Mouse (Mus musculus) midbrain, postnatal 0 days (tissue): ENCODE measurements around the gene Fahd1. TPM values are rescaled to one million over a fixed set of nuclear protein-coding genes. Genes with fewer than 3 reads are reported as not detected.
A peak's percentile ranks its signal among the peaks of the same experiment; 100 is the strongest.

ENCODE experiments used
- ATAC-seq: fragments of 200-750 bp; cut with Nextera tagmentation; 2 replicates; pipeline ENCODE4 v1.8.0; 2017; ENCODE audit warnings: moderate number of reproducible peaks, mild to moderate bottlenecking, moderate TSS enrichment, moderate library complexity; ENCODE audit not compliant: low FRiP score
- DNase-seq: peaks from one replicate; pipeline ENCODE4 v3.0.0-alpha.2; 2015; ENCODE audit warnings: low spot score
- H3K27ac ChIP-seq: fragments of 300-500 bp; sonication (generic); 2 replicates; pipeline ENCODE4 v1.5.1; 2014; ENCODE audit warnings: low read depth, mild to moderate bottlenecking, low read length, mixed read lengths
- H3K27me3 ChIP-seq: fragments of 300-500 bp; sonication (generic); 2 replicates; pipeline ENCODE4 v1.6.1; 2014; ENCODE audit warnings: low read length, control low read depth, mixed read lengths; ENCODE audit not compliant: insufficient read depth
- H3K36me3 ChIP-seq: fragments of 300-500 bp; sonication (generic); 2 replicates; pipeline ENCODE4 v1.6.1; 2014; ENCODE audit warnings: low read length, control low read depth, mixed read lengths; ENCODE audit not compliant: insufficient read depth
- H3K4me1 ChIP-seq: fragments of 300-500 bp; sonication (generic); 2 replicates; pipeline ENCODE4 v1.6.1; 2014; ENCODE audit warnings: mild to moderate bottlenecking, control low read depth, antibody characterized with exemption, low read length, mixed read lengths; ENCODE audit not compliant: insufficient read depth
- H3K4me2 ChIP-seq: fragments of 300-500 bp; sonication (generic); 2 replicates; pipeline ENCODE4 v1.6.1; 2014; ENCODE audit warnings: low read depth, mild to moderate bottlenecking, low read length, mixed read lengths; ENCODE audit not compliant: poor library complexity, severe bottlenecking
- H3K4me3 ChIP-seq: fragments of 300-500 bp; sonication (generic); 2 replicates; pipeline ENCODE4 v1.5.1; 2014; ENCODE audit warnings: low read depth, mild to moderate bottlenecking, low read length, moderate library complexity
- H3K9ac ChIP-seq: fragments of 300-500 bp; sonication (generic); replicated peaks from 2 replicates; pipeline ENCODE4 v1.6.1; 2014; ENCODE audit warnings: mild to moderate bottlenecking, low read length, moderate library complexity, mixed read lengths; ENCODE audit not compliant: poor library complexity, severe bottlenecking
- H3K9me3 ChIP-seq: fragments of 300-500 bp; sonication (generic); 2 replicates; pipeline ENCODE4 v1.6.1; 2016; ENCODE audit warnings: low read length, control low read depth
- CTCF ChIP-seq: IDR thresholded peaks from 2 replicates; pipeline ENCODE4 v1.5.1; 2016; ENCODE audit warnings: antibody characterized with exemption, mild to moderate bottlenecking
- WGBS: fragments of 180-500 bp; shearing (Covaris S2); extraction: QIAGEN DNeasy Blood & Tissue Kit; methylation state at CpG from one replicate; pipeline ENCODE4 v1.1.7; 2014; 5-methylcytosine and 5-hydroxymethylcytosine counted together
- polyA plus RNA-seq: library from polyadenylated mRNA; unstranded; fragments of >200 nt; fragmentation: Nextera tagmentation; extraction: Ambion mirVana; gene quantifications from 2 replicates; pipeline ENCODE4 v1.2.1, GENCODE M21; 2015
- total RNA-seq: library from RNA; depleted of rRNA; stranded (reverse); fragments of >200 nt; gene quantifications from 2 replicates; pipeline ENCODE4 v1.2.3, GENCODE M21; 2014; rRNA removed

Gene Fahd1
- total and polyA plus RNA-seq, 2 experiments from 2014 or later, result 11.7 to 18.2 TPM

GRCm38 (mm10) chr17:24811211-24811610 lies 39.0 kb downstream of the Fahd1 start:
- DNase-seq (no peak), ATAC-seq (no peak)
- no peaks in the 10 kb centered on the region for H3K9me3 ChIP-seq
- no peak overlapping the region for H3K4me2 ChIP-seq
- no peaks in the 10 kb centered on the region for H3K4me1 ChIP-seq
- no peak overlapping the region for H3K9ac ChIP-seq
- TF ChIP-seq CTCF, result no peak
- WGBS, result 72% methylated on average over 3 of the region's 3 CpGs
- H3K4me3 ChIP-seq, result no peak overlapping the region
- no peak overlapping the region for H3K27ac ChIP-seq
- no peaks in the 10 kb centered on the region for H3K36me3 ChIP-seq
- H3K27me3 ChIP-seq, result peaks cover 11% of the 10 kb centered on the region; the same call in 1 of the 2 replicates

DNA sequence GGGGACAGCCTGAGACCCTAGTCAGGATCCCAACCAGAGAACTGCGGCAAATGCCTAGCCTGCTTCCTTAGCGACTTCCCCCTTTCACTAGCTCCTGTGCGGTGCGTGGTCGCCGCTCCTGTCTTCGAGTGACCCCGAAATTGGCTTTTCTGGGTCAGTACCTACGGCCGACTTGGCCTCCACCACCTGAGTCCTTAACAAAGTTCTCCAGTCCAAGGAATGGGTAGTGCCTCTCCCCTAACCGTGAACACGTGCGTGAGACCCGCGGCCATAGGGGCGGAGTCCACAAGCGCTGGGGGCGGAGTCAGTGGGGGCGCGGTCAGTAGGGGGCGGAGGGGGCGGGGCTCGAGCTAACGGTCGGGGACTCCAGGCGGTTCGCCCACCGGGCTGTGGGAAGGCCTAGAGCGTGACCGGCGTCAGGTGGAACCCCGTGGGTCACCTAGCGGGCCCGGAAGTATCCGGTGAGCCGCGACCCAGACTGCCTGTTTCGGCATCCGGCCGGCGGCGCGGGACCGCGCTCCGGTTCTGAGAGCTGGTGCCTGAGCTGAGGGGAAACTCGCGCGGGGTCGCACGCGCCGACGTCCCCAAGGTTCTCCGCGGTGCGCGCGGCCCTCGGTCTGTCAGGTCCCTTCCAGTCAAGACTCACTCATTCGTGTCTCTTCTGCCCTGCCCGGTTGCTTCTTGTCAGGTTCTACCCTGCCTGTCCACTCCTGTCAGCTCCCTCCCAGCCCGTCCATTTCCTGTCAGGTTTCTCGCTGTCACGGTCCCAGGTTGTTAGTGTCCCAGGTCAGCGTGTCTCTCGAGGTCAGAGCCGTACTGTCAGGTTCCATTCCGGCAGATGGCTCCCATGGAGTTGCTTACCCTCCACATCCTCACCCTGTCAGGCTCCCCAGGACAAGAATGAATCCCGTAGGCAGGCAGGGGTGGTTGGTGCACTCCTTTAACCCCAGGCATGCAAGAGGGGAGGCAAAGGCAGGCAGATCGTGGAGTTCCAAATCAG lies 45.9 kb downstream of the Fahd1 start, which contains the start of gene Meiob:
Meiob (plus strand) TSS at position 338 of the 1,000 bp plus-strand sequence.
- Histone ChIP-seq H3K27ac (no peak within 1 kb of the TSS), H3K9me3 (no peaks in the 10 kb centered on the region), H3K36me3 (no peaks in the 10 kb centered on the region), H3K4me2 (peak within 1 kb of the TSS; percentile 92), H3K4me3 (peak within 1 kb of the TSS; percentile 62), H3K4me1 (0 out of 2 replicates have a peak, but pooled peaks cover 3% of the 10 kb centered on the region), H3K9ac (peak within 1 kb of the TSS; percentile 60), H3K27me3 (peaks cover 26% of the 10 kb centered on the region; the same call in 1 of the 2 replicates)
- ATAC-seq (peak; percentile 31; the same call in 1 of the 2 replicates), DNase-seq (peak; percentile 49)
- under 1% methylated on average over 59 of the region's 71 CpGs for WGBS
- TF ChIP-seq CTCF, result no peak

GRCm38 (mm10) chr17:24800524-24800923 lies 49.6 kb downstream of the Fahd1 start:
- peaks cover 13% of the 10 kb centered on the region; the same call in 1 of the 2 replicates for H3K27me3 ChIP-seq
- H3K9me3 ChIP-seq, result no peaks in the 10 kb centered on the region
- 54% methylated on average over 3 of the region's 3 CpGs for WGBS
- no peak for TF ChIP-seq CTCF
- H3K9ac ChIP-seq, result no peak overlapping the region
- no peak overlapping the region for H3K4me2 ChIP-seq
- H3K4me3 ChIP-seq, result no peak overlapping the region
- H3K36me3 ChIP-seq, result no peaks in the 10 kb centered on the region
- H3K4me1 ChIP-seq, result 0 out of 2 replicates have a peak, but pooled peaks cover 3% of the 10 kb centered on the region
- DNase-seq (no peak), ATAC-seq (no peak)
- no peak overlapping the region for H3K27ac ChIP-seq

GRCm38 (mm10) chr17:24799476-24799875 lies 50.7 kb downstream of the Fahd1 start:
- Histone ChIP-seq H3K4me2 (no peak overlapping the region), H3K9ac (no peak overlapping the region), H3K27me3 (peaks cover 4% of the 10 kb centered on the region; the same call in 1 of the 2 replicates), H3K36me3 (no peaks in the 10 kb centered on the region), H3K9me3 (no peaks in the 10 kb centered on the region), H3K4me1 (0 out of 2 replicates have a peak, but pooled peaks cover under 1% of the 10 kb centered on the region), H3K4me3 (no peak overlapping the region), H3K27ac (no peak overlapping the region)
- no peak for DNase-seq
- no peak for ATAC-seq
- WGBS, result 91% methylated on average over 4 of the region's 4 CpGs
- no peak for TF ChIP-seq CTCF

Other genes starting within 250 kb of the Fahd1 start
- 106 and 114 TPM in 2 replicates for gene Tsc2, start 217.7 kb downstream of the Fahd1 start, total RNA-seq
- 56.6 and 61.7 TPM in 2 replicates for gene Tsc2, start 217.7 kb downstream of the Fahd1 start, polyA plus RNA-seq
- 4.5 and 6.2 TPM in 2 replicates for gene Nthl1, start 217.7 kb downstream of the Fahd1 start, total RNA-seq
- 6.0 and 7.2 TPM in 2 replicates for gene Nthl1, start 217.7 kb downstream of the Fahd1 start, polyA plus RNA-seq
- gene Slc9a3r2, start 200.0 kb downstream of the Fahd1 start, total RNA-seq, result 61.7 and 62.8 TPM in 2 replicates
- 52.1 and 52.7 TPM in 2 replicates for gene Slc9a3r2, start 200.0 kb downstream of the Fahd1 start, polyA plus RNA-seq
- gene Npw, start 191.9 kb downstream of the Fahd1 start, total RNA-seq, result not detected in 2 replicates
- gene Npw, start 191.9 kb downstream of the Fahd1 start, polyA plus RNA-seq, result 0.59 and 0.86 TPM in 2 replicates
- gene Zfp598, start 180.7 kb downstream of the Fahd1 start, total RNA-seq, result 36.4 and 40.0 TPM in 2 replicates
- gene Zfp598, start 180.7 kb downstream of the Fahd1 start, polyA plus RNA-seq, result 15.7 and 16.4 TPM in 2 replicates
- 330 and 376 TPM in 2 replicates for gene Syngr3, start 160.4 kb downstream of the Fahd1 start, total RNA-seq
- gene Syngr3, start 160.4 kb downstream of the Fahd1 start, polyA plus RNA-seq, result 334 and 375 TPM in 2 replicates
- gene Gfer, start 154.2 kb downstream of the Fahd1 start, total RNA-seq, result 28.0 and 44.3 TPM in 2 replicates
- 36.7 and 39.4 TPM in 2 replicates for gene Gfer, start 154.2 kb downstream of the Fahd1 start, polyA plus RNA-seq
- 7.2 and 11.1 TPM in 2 replicates for gene Noxo1, start 154.1 kb downstream of the Fahd1 start, total RNA-seq
- 1.9 and 2.1 TPM in 2 replicates for gene Noxo1, start 154.1 kb downstream of the Fahd1 start, polyA plus RNA-seq
- gene Tbl3, start 142.7 kb downstream of the Fahd1 start, total RNA-seq, result 44.0 and 56.4 TPM in 2 replicates
- gene Tbl3, start 142.7 kb downstream of the Fahd1 start, polyA plus RNA-seq, result 38.2 and 46.7 TPM in 2 replicates
- gene Rnf151, start 132.3 kb downstream of the Fahd1 start, total RNA-seq, result not detected in 2 replicates
- not detected in 2 replicates for gene Rnf151, start 132.3 kb downstream of the Fahd1 start, polyA plus RNA-seq
- 2,209 and 2,389 TPM in 2 replicates for gene Rps2, start 132.2 kb downstream of the Fahd1 start, total RNA-seq
- gene Rps2, start 132.2 kb downstream of the Fahd1 start, polyA plus RNA-seq, result 749 and 802 TPM in 2 replicates
- gene Ndufb10, start 125.9 kb downstream of the Fahd1 start, total RNA-seq, result 150 and 170 TPM in 2 replicates
- 344 and 349 TPM in 2 replicates for gene Ndufb10, start 125.9 kb downstream of the Fahd1 start, polyA plus RNA-seq
- gene Rpl3l, start 122.5 kb downstream of the Fahd1 start, total RNA-seq, result not detected in 2 replicates
- 0.21 and 0.37 TPM in 2 replicates for gene Rpl3l, start 122.5 kb downstream of the Fahd1 start, polyA plus RNA-seq
- 9.6 and 14.1 TPM in 2 replicates for gene Msrb1, start 113.7 kb downstream of the Fahd1 start, total RNA-seq
- gene Msrb1, start 113.7 kb downstream of the Fahd1 start, polyA plus RNA-seq, result 20.6 and 22.6 TPM in 2 replicates
- gene Hs3st6, start 97.4 kb downstream of the Fahd1 start, total RNA-seq, result 0.49 TPM in 1 of 2 replicates, not detected in the other
- gene Hs3st6, start 97.4 kb downstream of the Fahd1 start, polyA plus RNA-seq, result 0.22 and 0.50 TPM in 2 replicates
- gene Meiob, start 46.1 kb downstream of the Fahd1 start, total RNA-seq, result not detected in 2 replicates
- gene Meiob, start 46.1 kb downstream of the Fahd1 start, polyA plus RNA-seq, result 0.12 TPM in 1 of 2 replicates, not detected in the other
- 73.6 and 119 TPM in 2 replicates for gene Hagh, start 10.2 kb downstream of the Fahd1 start, total RNA-seq
- 74.0 and 79.5 TPM in 2 replicates for gene Hagh, start 10.2 kb downstream of the Fahd1 start, polyA plus RNA-seq
- gene Igfals, start 15.6 kb upstream of the Fahd1 start, total RNA-seq, result 0.28 TPM in 1 of 2 replicates, not detected in the other
- 0.31 TPM in 1 of 2 replicates, not detected in the other for gene Igfals, start 15.6 kb upstream of the Fahd1 start, polyA plus RNA-seq
- 39.6 and 60.2 TPM in 2 replicates for gene Nubp2, start 36.0 kb upstream of the Fahd1 start, total RNA-seq
- 55.8 and 63.9 TPM in 2 replicates for gene Nubp2, start 36.0 kb upstream of the Fahd1 start, polyA plus RNA-seq
- gene Spsb3, start 36.3 kb upstream of the Fahd1 start, total RNA-seq, result 87.5 and 105 TPM in 2 replicates
- 100 and 110 TPM in 2 replicates for gene Spsb3, start 36.3 kb upstream of the Fahd1 start, polyA plus RNA-seq
- gene Eme2, start 44.7 kb upstream of the Fahd1 start, total RNA-seq, result 29.7 and 31.7 TPM in 2 replicates
- gene Eme2, start 44.7 kb upstream of the Fahd1 start, polyA plus RNA-seq, result 20.2 and 22.5 TPM in 2 replicates
- gene Mrps34, start 44.8 kb upstream of the Fahd1 start, total RNA-seq, result 43.8 and 46.1 TPM in 2 replicates
- gene Mrps34, start 44.8 kb upstream of the Fahd1 start, polyA plus RNA-seq, result 128 and 131 TPM in 2 replicates
- gene Nme3, start 46.1 kb upstream of the Fahd1 start, total RNA-seq, result 54.4 and 65.3 TPM in 2 replicates
- gene Nme3, start 46.1 kb upstream of the Fahd1 start, polyA plus RNA-seq, result 98.3 and 105 TPM in 2 replicates
- gene Mapk8ip3, start 86.6 kb upstream of the Fahd1 start, total RNA-seq, result 153 and 168 TPM in 2 replicates
- 70.5 and 72.5 TPM in 2 replicates for gene Mapk8ip3, start 86.6 kb upstream of the Fahd1 start, polyA plus RNA-seq
- gene Jpt2, start 110.3 kb upstream of the Fahd1 start, total RNA-seq, result 60.7 and 61.0 TPM in 2 replicates
- 64.5 and 66.7 TPM in 2 replicates for gene Jpt2, start 110.3 kb upstream of the Fahd1 start, polyA plus RNA-seq
- 17.4 and 22.3 TPM in 2 replicates for gene Cramp1l, start 165.4 kb upstream of the Fahd1 start, total RNA-seq
- gene Cramp1l, start 165.4 kb upstream of the Fahd1 start, polyA plus RNA-seq, result 2.7 and 3.2 TPM in 2 replicates
- gene Ift140, start 165.7 kb upstream of the Fahd1 start, total RNA-seq, result 22.7 and 39.8 TPM in 2 replicates
- gene Ift140, start 165.7 kb upstream of the Fahd1 start, polyA plus RNA-seq, result 13.5 and 14.4 TPM in 2 replicates
- gene Tmem204, start 233.2 kb upstream of the Fahd1 start, total RNA-seq, result 11.1 and 11.2 TPM in 2 replicates
- gene Tmem204, start 233.2 kb upstream of the Fahd1 start, polyA plus RNA-seq, result 8.2 and 8.3 TPM in 2 replicates